In genomic region chr7:132304424-132305085, GRCm38 (mm10) we compare ENCODE assay signal across 16 mouse cellular contexts. TPM values are rescaled to one million over a fixed set of nuclear protein-coding genes. Genes with fewer than 3 reads are reported as not detected.
A peak's percentile ranks its signal among the peaks of the same experiment; 100 is the strongest.
DNase-seq lines count a peak whose midpoint lies in the region; ATAC-seq and TF ChIP-seq lines count a peak whose summit lies in the region.
"Had no signal": no experiment of that assay in that cellular context is flagged by ENCODE, and none has a peak within 500 bp of the region (broad histone marks: within the 10 kb centered on the region; RNA-seq: fewer than 3 reads in every experiment).

No protein-coding gene starts in this region.

- no peak overlapping the region for H3K9ac ChIP-seq in stomach, postnatal 0 days (ENCODE audit: low read length)
- H3K9ac ChIP-seq in forebrain, embryonic 11.5 days (ENCODE audit: low read length) = no peak overlapping the region
- H3K9ac ChIP-seq: lung, embryonic 15.5 days; midbrain, embryonic 15.5 days had no signal

- peak overlapping the region; percentile 61 for H3K27ac ChIP-seq in layer of hippocampus, adult 2 months
- H3K27ac ChIP-seq in stomach, postnatal 0 days (replicated peaks) = no peak overlapping the region
- no peak overlapping the region for H3K27ac ChIP-seq in forebrain, embryonic 11.5 days (ENCODE audit: low read depth, low read length)
- H3K27ac ChIP-seq: midbrain, embryonic 15.5 days had no signal

- TF ChIP-seq CTCF in layer of hippocampus, adult 2 months (conservative IDR thresholded peaks at IDR 0.05) = no peak
- no peak for TF ChIP-seq CTCF in stomach, postnatal 0 days (IDR thresholded peaks at IDR 0.05; ENCODE audit: low read depth)

- no peak overlapping the region for H3K4me2 ChIP-seq in stomach, postnatal 0 days (replicated peaks; ENCODE audit: low read depth)
- H3K4me2 ChIP-seq in forebrain, embryonic 11.5 days (ENCODE audit: low read depth, low read length, severe bottlenecking) = no peak overlapping the region
- H3K4me2 ChIP-seq: lung, embryonic 15.5 days; midbrain, embryonic 15.5 days had no signal

- no peaks in the 10 kb centered on the region for H3K9me3 ChIP-seq in stomach, postnatal 0 days (ENCODE audit: control insufficient read depth, low read length)
- H3K9me3 ChIP-seq in forebrain, embryonic 11.5 days (ENCODE audit: control insufficient read depth, low read length) = no peaks in the 10 kb centered on the region
- H3K9me3 ChIP-seq: lung, embryonic 15.5 days; midbrain, embryonic 15.5 days had no signal

- peaks cover 17% of the 10 kb centered on the region for H3K4me1 ChIP-seq in stomach, postnatal 0 days (replicated peaks; ENCODE audit: control insufficient read depth, insufficient read depth)
- no peaks in the 10 kb centered on the region for H3K4me1 ChIP-seq in forebrain, embryonic 11.5 days (replicated peaks; ENCODE audit: control insufficient read depth, insufficient read depth, low read length)

- WGBS in stomach, postnatal 0 days = 66% methylated on average over 8 of the region's 8 CpGs
- 82% methylated on average over 8 of the region's 8 CpGs for WGBS in forebrain, embryonic 11.5 days

- no peaks in the 10 kb centered on the region for H3K27me3 ChIP-seq in stomach, postnatal 0 days (ENCODE audit: control insufficient read depth, insufficient read depth, low read length)
- no peaks in the 10 kb centered on the region for H3K27me3 ChIP-seq in forebrain, embryonic 11.5 days (ENCODE audit: control insufficient read depth, insufficient read depth, low read length)
- H3K27me3 ChIP-seq: lung, embryonic 15.5 days; midbrain, embryonic 15.5 days had no signal

- 0 out of 2 replicates have a peak, but pooled peaks have one; percentile 15 for ATAC-seq in granulocyte monocyte progenitor cell, adult 5-6 weeks (replicated peaks; ENCODE audit: poor library complexity, severe bottlenecking)
- no peak for ATAC-seq in stomach, postnatal 0 days (ENCODE audit: low FRiP score, low TSS enrichment)
- ATAC-seq in forebrain, embryonic 11.5 days (replicated peaks; ENCODE audit: low FRiP score) = no peak
- ATAC-seq: activated CD4-positive, CD25-positive, alpha-beta regulatory T cell, adult 4 months; hindbrain, postnatal 0 days; midbrain, embryonic 15.5 days had no signal

- DNase-seq in layer of hippocampus, adult 2 months (ENCODE audit: low spot score in 2 of 2) = no peak
- no peak for DNase-seq in layer of hippocampus, adult 18-20 months (ENCODE audit: low spot score in 2 of 2)
- DNase-seq in B cell, adult 2 months = peak; percentile 41 to 51
- DNase-seq in stomach, postnatal 0 days (ENCODE audit: low spot score) = peak; percentile 35
- no peak for DNase-seq in adrenal gland, adult (ENCODE audit: inconsistent age in 2 of 2, low spot score in 1 of 2)
- no peak for DNase-seq in adrenal gland, adult 8-10 months
- no peak for DNase-seq in forebrain, embryonic 11.5 days (ENCODE audit: low spot score)
- DNase-seq: cerebellum, postnatal 10 days; heart, adult 18-20 months; kidney, adult 8-10 months; right cerebral cortex, adult 18-20 months had no signal

- no peaks in the 10 kb centered on the region for H3K36me3 ChIP-seq in stomach, postnatal 0 days (ENCODE audit: control insufficient read depth, insufficient read depth, low read length)
- H3K36me3 ChIP-seq in forebrain, embryonic 11.5 days (ENCODE audit: control insufficient read depth, insufficient read depth, low read length) = no peaks in the 10 kb centered on the region
- H3K36me3 ChIP-seq: lung, embryonic 15.5 days; midbrain, embryonic 15.5 days had no signal

- no peak overlapping the region for H3K4me3 ChIP-seq in layer of hippocampus, adult 2 months
- no peak overlapping the region for H3K4me3 ChIP-seq in stomach, postnatal 0 days (ENCODE audit: low read depth, low read length)
- no peak overlapping the region for H3K4me3 ChIP-seq in forebrain, embryonic 11.5 days (ENCODE audit: low read depth, low read length)
- H3K4me3 ChIP-seq: lung, embryonic 15.5 days; midbrain, embryonic 15.5 days had no signal

- TF ChIP-seq EP300 in stomach, postnatal 0 days (optimal IDR thresholded peaks at IDR 0.05) = no peak

RNA-seq across cellular contexts. Expression of gene Chst15, which starts 12.5 kb away (rescaled TPM):
- 10 to 100 TPM; 50.7 to 53.3 TPM for total RNA-seq in layer of hippocampus, adult 2 months (2021)
- total RNA-seq in layer of hippocampus, adult 18-20 months (2021) = 10 to 100 TPM; 39.3 to 45.0 TPM
- total RNA-seq in granulocyte monocyte progenitor cell, adult 5-6 weeks (2014; fragmentation: Nextera tagmentation) = 10.1 and 22.1 TPM in 2 replicates
- total RNA-seq in granulocyte monocyte progenitor cell, adult 5-6 weeks (2017) = 4.6 and 6.1 TPM in 2 replicates
- 11.5 and 12.1 TPM in 2 replicates for polyA plus RNA-seq in stomach, postnatal 0 days (2015; fragmentation: Nextera tagmentation; extraction: Ambion mirVana)
- 10 to 100 TPM; 43.2 to 63.6 (median 51.2) TPM for total RNA-seq in adrenal gland, adult 8-10 months (2022)
- 10.9 and 13.1 TPM in 2 replicates for polyA plus RNA-seq in forebrain, embryonic 11.5 days (2014; fragmentation: Nextera tagmentation; extraction: Ambion mirVana)

Comparison
In these comparisons a context has a peak if more than half of its experiments do, and no peak if none do; other contexts are left out.
1. DNase-seq: peak in B cell, adult 2 months (2 of 2) and stomach, postnatal 0 days (single experiment); none in layer of hippocampus, adult 2 months (0 of 2), layer of hippocampus, adult 18-20 months (0 of 2), adrenal gland, adult (0 of 2), adrenal gland, adult 8-10 months (single experiment) and forebrain, embryonic 11.5 days (single experiment).